Mouse (Mus musculus) naive thymus-derived CD4-positive, alpha-beta T cell, adult 5 months (primary cell): ENCODE measurements around the gene Dpy19l2. TPM values are rescaled to one million over a fixed set of nuclear protein-coding genes. Genes with fewer than 3 reads are reported as not detected.

Experiments
- polyA plus RNA-seq: library from polyadenylated mRNA; unstranded; fragments of 100-300 nt; shearing (Covaris generic); gene quantifications from one replicate; pipeline ENCODE4 v1.2.1, GENCODE M21; 2017

The Dpy19l2 gene
- polyA plus RNA-seq, result not detected

GRCm38 (mm10) chr9:24695700-24696404, at the start of gene Dpy19l2:
Gene Dpy19l2 (minus strand): TSS chr9:24696293.

GRCm38 (mm10) chr9:24624896-24625295, 71.2 kb downstream of the Dpy19l2 start, which contains the start of gene Cypt4:
Gene Cypt4 (plus strand): TSS chr9:24625196.

Other genes with a start within 250 kb of the Dpy19l2 start
- 24.4 TPM for gene Dpy19l1, start 193.2 kb downstream of the Dpy19l2 start, polyA plus RNA-seq
- not detected for gene Cypt4, start 71.1 kb downstream of the Dpy19l2 start, polyA plus RNA-seq
- gene Tbx20, start 78.0 kb upstream of the Dpy19l2 start, polyA plus RNA-seq, result 0.17 TPM